Mouse (Mus musculus) heart, embryonic 14.5 days (tissue): ENCODE data around the gene Ikbke. TPM values are rescaled to one million over a fixed set of nuclear protein-coding genes. Genes with fewer than 3 reads are reported as not detected.
"Not testable (repeated sequence)": the region's sequence is repeated elsewhere in the genome, so short reads cannot be mapped to it uniquely, and the experiment has no call there.

ENCODE experiments used
- ATAC-seq: fragments of 200-750 bp; cut with Nextera tagmentation; 2 replicates; pipeline ENCODE4 v1.8.0; 2017; ENCODE audit warnings: low read depth, moderate TSS enrichment; ENCODE audit not compliant: insufficient number of reproducible peaks, insufficient read depth, low FRiP score
- H3K27ac ChIP-seq, 2 experiments: fragments of 200-500 bp in 1 of 2; fragments of 300-500 bp in 1 of 2; sonication (generic) in 1 of 2; replicated peaks in 1 of 2; 2 replicates each; pipeline ENCODE4 v1.5.1; 2012 to 2014; ENCODE audit warnings: low read depth in 2 of 2, low read length in 2 of 2, control low read depth in 1 of 2, mild to moderate bottlenecking in 1 of 2, mixed read lengths in 1 of 2; ENCODE audit not compliant: control insufficient read depth in 1 of 2, insufficient read depth in 1 of 2
- H3K27me3 ChIP-seq: fragments of 300-500 bp; sonication (generic); 2 replicates; pipeline ENCODE4 v1.6.1; 2014; ENCODE audit warnings: mild to moderate bottlenecking, low read length, control low read depth; ENCODE audit not compliant: control insufficient read depth, insufficient read depth
- H3K36me3 ChIP-seq: fragments of 300-500 bp; sonication (generic); 2 replicates; pipeline ENCODE4 v1.6.1; 2014; ENCODE audit warnings: mild to moderate bottlenecking, control low read depth, low read length, mixed read lengths; ENCODE audit not compliant: control insufficient read depth, insufficient read depth
- H3K4me1 ChIP-seq, 2 experiments: fragments of 200-500 bp in 1 of 2; fragments of 300-500 bp in 1 of 2; sonication (generic) in 1 of 2; 2 replicates each; pipeline ENCODE4 v1.6.1; 2012 to 2014; ENCODE audit warnings: low read length in 2 of 2, control low read depth in 1 of 2, mixed read lengths in 1 of 2; ENCODE audit not compliant: control insufficient read depth in 2 of 2, insufficient read depth in 2 of 2
- H3K4me2 ChIP-seq: fragments of 300-500 bp; sonication (generic); 2 replicates; pipeline ENCODE4 v1.6.1; 2014; ENCODE audit warnings: mild to moderate bottlenecking, low read length
- H3K4me3 ChIP-seq, 2 experiments: fragments of 200-500 bp in 1 of 2; fragments of 300-500 bp in 1 of 2; sonication (generic) in 1 of 2; 2 replicates each; pipeline ENCODE4 v1.5.1; 2012 to 2014; ENCODE audit warnings: low read length in 2 of 2, mild to moderate bottlenecking in 2 of 2, control low read depth in 1 of 2, low read depth in 1 of 2, moderate library complexity in 1 of 2; ENCODE audit not compliant: control insufficient read depth in 1 of 2, insufficient read depth in 1 of 2
- H3K9ac ChIP-seq: fragments of 300-500 bp; sonication (generic); 2 replicates; pipeline ENCODE4 v1.6.1; 2014; ENCODE audit warnings: mild to moderate bottlenecking, low read length
- H3K9me3 ChIP-seq: fragments of 300-500 bp; sonication (generic); 2 replicates; pipeline ENCODE4 v1.6.1; 2016; ENCODE audit warnings: low read length, control low read depth; ENCODE audit not compliant: control insufficient read depth
- WGBS: fragments of 180-500 bp; shearing (Covaris S2); extraction: QIAGEN DNeasy Blood & Tissue Kit; methylation state at CpG from one replicate; pipeline ENCODE4 v1.1.7; 2014; 5-methylcytosine and 5-hydroxymethylcytosine counted together
- polyA plus RNA-seq: library from polyadenylated mRNA; unstranded; fragments of >200 nt; fragmentation: Nextera tagmentation; extraction: Ambion mirVana; gene quantifications from 2 replicates; pipeline ENCODE4 v1.2.1, GENCODE M21; 2014

Gene Ikbke
- 2.3 and 2.6 TPM in 2 replicates for polyA plus RNA-seq

DNA sequence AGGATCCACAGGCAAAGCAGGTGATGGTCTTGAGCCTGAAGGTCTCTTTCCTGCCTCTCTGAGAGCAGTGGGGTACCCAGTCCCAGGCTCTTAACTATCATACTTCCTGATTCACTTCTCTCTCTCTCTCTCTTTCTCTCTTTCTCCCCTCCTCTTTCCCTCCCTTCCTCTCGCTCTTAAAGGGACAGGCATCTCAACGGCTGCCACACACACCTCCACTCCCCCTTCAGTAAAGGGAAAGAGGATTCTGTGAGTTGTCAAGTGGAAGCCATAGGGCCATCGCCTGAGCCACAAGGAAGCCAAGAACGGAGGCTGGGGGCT lies at the start of gene Ikbke:
Ikbke (minus strand) TSS at position 151 of the 321 bp plus-strand sequence.
- H3K4me2 ChIP-seq, result peak within 1 kb of the TSS; percentile 60
- no peaks in the 10 kb centered on the region for H3K27me3 ChIP-seq
- H3K4me3 ChIP-seq, result peak within 1 kb of the TSS; percentile 38 to 48
- no peaks in the 10 kb centered on the region for H3K9me3 ChIP-seq
- peak within 1 kb of the TSS; percentile 12 to 35; a peak in 2 of 4 replicates for H3K27ac ChIP-seq
- ATAC-seq, result no peak
- H3K9ac ChIP-seq, result peak within 1 kb of the TSS; percentile 52
- H3K36me3 ChIP-seq, result no peaks in the 10 kb centered on the region
- WGBS, result 15% methylated on average over 4 of the region's 4 CpGs
- H3K4me1 ChIP-seq, result peaks cover 15 to 22% of the 10 kb centered on the region in 2 experiments

DNA sequence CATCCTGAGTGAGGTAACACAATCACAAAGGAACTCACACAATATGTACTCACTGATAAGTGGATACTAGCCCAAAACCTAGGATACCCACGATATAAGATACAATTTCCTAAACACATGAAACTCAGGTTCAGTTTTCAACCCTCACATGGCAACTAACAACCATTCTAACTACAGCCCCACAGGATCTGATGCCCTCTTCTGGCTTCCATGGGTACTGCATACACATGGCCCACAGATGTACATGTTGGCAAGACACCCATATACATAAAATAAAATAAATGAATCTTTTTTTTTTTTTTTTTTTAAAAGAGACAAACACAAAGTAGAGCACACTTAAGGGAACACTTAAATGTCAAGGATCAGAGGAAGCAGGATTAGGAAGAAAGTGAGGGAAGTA lies 49.7 kb upstream of the Ikbke start:
- ATAC-seq, H3K4me2 ChIP-seq, H3K27ac ChIP-seq, H3K4me3 ChIP-seq, H3K9ac ChIP-seq, H3K4me1 ChIP-seq, H3K27me3 ChIP-seq, H3K9me3 ChIP-seq: not testable (repeated sequence)
- 100% methylated on average over 1 of the region's 1 CpGs for WGBS
- H3K36me3 ChIP-seq, result peaks cover 68% of the 10 kb centered on the region

DNA sequence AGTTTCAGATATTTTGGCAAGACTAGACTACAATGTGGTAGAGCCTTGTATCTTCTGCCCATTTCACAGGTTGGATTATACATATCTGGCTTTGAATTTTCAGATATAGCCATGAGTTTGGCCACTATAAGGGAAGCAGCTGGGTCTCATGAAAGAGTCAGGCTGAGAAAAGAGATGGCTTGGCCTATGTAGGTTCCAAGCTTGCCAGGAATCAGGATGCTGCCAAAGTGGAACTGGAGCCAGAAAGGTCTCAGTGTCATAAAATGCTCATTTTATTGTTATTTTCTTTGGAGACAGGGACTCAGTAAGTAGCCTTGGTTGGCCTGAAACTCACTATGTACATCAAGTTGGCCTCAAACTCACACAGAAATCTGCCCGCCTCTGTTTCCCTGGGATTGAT lies 47.8 kb upstream of the Ikbke start:
- Histone ChIP-seq H3K4me1 (no peaks in the 10 kb centered on the region), H3K36me3 (peaks cover 68% of the 10 kb centered on the region), H3K27ac (no peak overlapping the region), H3K27me3 (no peaks in the 10 kb centered on the region), H3K9ac (no peak overlapping the region), H3K9me3 (no peaks in the 10 kb centered on the region), H3K4me2 (no peak overlapping the region), H3K4me3 (no peak overlapping the region)
- WGBS, result 86% methylated on average over 1 of the region's 1 CpGs
- ATAC-seq, result no peak

- Histone ChIP-seq H3K27ac (no peak overlapping the region), H3K27me3 (no peaks in the 10 kb centered on the region), H3K36me3 (peaks cover 67% of the 10 kb centered on the region), H3K4me2 (no peak overlapping the region), H3K4me1 (no peaks in the 10 kb centered on the region), H3K9ac (no peak overlapping the region), H3K4me3 (no peak overlapping the region), H3K9me3 (no peaks in the 10 kb centered on the region)
- ATAC-seq, result no peak
- WGBS, result 82% methylated on average over 3 of the region's 3 CpGs
These were observed 45.5 kb upstream of the Ikbke start for GRCm38 (mm10) chr1:131324816-131325463.

- 82% methylated on average over 3 of the region's 3 CpGs for WGBS
- no peak overlapping the region for H3K27ac ChIP-seq
- H3K4me2 ChIP-seq, result no peak overlapping the region
- peaks cover 79% of the 10 kb centered on the region for H3K36me3 ChIP-seq
- ATAC-seq, result no peak
- H3K9ac ChIP-seq, result no peak overlapping the region
- H3K4me1 ChIP-seq, result 0 out of 4 replicates have a peak, but pooled peaks cover 0 to 5% of the 10 kb centered on the region in 2 experiments
- H3K27me3 ChIP-seq, result no peaks in the 10 kb centered on the region
- no peaks in the 10 kb centered on the region for H3K9me3 ChIP-seq
- H3K4me3 ChIP-seq, result no peak overlapping the region
These were observed 40.4 kb upstream of the Ikbke start for GRCm38 (mm10) chr1:131319598-131320330.

GRCm38 (mm10) chr1:131318397-131318796 lies 39.0 kb upstream of the Ikbke start:
- Histone ChIP-seq H3K4me1 (0 out of 4 replicates have a peak, but pooled peaks cover 0 to 5% of the 10 kb centered on the region in 2 experiments), H3K36me3 (peaks cover 83% of the 10 kb centered on the region), H3K9me3 (no peaks in the 10 kb centered on the region), H3K9ac (no peak overlapping the region), H3K4me3 (no peak overlapping the region), H3K27ac (0 out of 4 replicates have a peak overlapping the region, but pooled peaks of 1 of the 2 experiments have one; percentile 11), H3K4me2 (no peak overlapping the region), H3K27me3 (no peaks in the 10 kb centered on the region)
- no peak for ATAC-seq
- WGBS, result 67% methylated on average over 2 of the region's 2 CpGs

- H3K27me3 ChIP-seq, result no peaks in the 10 kb centered on the region
These were observed 38.2 kb upstream of the Ikbke start for GRCm38 (mm10) chr1:131317625-131318024.

More at GRCm38 (mm10) chr1:131317625-131318024, 38.2 kb upstream of the Ikbke start:
- Histone ChIP-seq H3K4me3 (no peak overlapping the region), H3K4me2 (no peak overlapping the region), H3K9me3 (no peaks in the 10 kb centered on the region), H3K36me3 (peaks cover 84% of the 10 kb centered on the region), H3K4me1 (0 out of 4 replicates have a peak, but pooled peaks cover 0 to 5% of the 10 kb centered on the region in 2 experiments), H3K27ac (no peak overlapping the region), H3K9ac (no peak overlapping the region)
- ATAC-seq, result no peak
- 40% methylated on average over 5 of the region's 5 CpGs for WGBS
